Mouse (Mus musculus): ENCODE results near the gene Tbl1xr1.

The Tbl1xr1 gene

DNA sequence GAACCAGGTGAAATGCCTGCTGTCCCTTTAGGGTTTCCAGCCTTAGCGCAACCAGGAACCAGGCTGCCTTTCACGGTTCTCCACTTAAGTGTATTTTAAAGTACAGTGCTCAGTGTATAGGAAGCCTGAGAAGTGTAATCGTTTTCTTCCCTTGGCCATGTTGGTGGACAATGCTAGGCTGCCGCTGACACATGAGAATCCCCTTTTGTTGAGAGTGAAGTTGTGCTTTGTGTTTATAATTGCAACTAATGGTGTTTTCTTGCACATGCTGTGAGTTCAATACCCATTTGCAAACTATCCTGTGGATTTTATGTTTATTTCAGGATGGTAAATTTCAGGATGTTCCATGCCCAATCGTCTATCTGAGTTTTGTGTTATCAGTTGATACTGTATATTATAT, 146.6 kb downstream of the Tbl1xr1 start:
- no peak for DNase-seq

GRCm38 (mm10) chr3:22228052-22228451, 151.6 kb downstream of the Tbl1xr1 start:
- no peak for DNase-seq

DNA sequence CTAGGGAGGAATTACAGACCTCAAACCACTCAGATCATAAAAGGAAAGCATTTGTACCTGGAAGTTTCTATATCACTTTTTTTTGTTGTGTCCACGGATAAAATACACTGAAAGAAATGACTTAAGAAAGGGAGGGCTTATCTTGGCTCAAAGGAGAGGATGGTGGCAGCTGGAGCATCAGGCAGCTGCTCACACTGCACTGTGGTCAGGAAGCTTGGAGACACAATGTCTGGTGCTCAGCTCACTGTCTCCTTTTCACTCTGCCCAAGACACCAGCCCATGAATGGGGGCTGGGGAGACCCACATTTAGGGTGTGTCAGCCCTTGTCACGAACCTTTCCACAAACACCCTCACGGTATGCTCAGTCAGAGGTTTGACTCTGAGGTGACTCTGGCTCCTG, 154.2 kb downstream of the Tbl1xr1 start:
- DNase-seq = no peak

GRCm38 (mm10) chr3:22238106-22238900, 161.9 kb downstream of the Tbl1xr1 start:
- DNase-seq = no peak
